Mouse (Mus musculus): ENCODE measurements around the gene Tbl1x.

DNA sequence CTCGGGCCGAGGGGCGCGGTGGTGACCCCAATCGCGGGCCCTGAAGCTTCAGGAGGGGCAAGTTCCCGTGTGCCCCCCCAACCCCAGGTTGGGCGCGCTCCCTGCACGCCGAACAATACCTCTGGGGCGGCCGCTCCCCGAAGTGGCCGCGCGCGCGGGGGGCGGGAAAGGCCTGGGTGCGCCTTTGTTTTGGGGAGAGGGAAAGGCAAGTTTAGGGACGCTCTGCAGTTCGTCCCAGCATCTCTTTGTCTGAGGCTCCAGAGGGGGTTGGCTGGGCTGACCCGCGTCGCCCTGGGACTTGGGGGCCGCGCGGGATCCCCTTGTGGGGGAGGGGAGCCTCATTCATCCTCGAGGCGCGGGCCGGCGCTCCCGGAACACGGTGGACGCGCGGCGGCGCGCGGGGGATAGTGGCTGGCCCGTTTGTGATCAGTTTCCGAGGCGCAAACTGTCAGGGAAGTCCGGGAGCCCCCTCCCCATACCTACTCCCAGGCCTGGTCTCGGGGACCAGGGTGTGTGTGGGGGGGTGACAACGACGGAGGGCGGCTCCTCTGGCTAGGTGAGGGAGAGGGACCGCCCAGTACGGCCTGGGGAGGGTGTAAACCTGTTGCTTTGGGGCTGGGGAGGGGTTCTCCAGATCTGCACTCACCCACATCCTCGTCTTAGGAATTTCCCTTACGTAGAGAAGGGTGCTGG is 634 bp downstream of the Tbl1x start:
- TF ChIP-seq CTCF (conservative IDR thresholded peaks at IDR 0.05; ENCODE audit: insufficient read depth, insufficient read length, low read depth, low read length): no peak
- no peak for TF ChIP-seq POLR2A (IDR thresholded peaks at IDR 0.05; ENCODE audit: low read depth, low read length)
